Mouse (Mus musculus): ENCODE measurements around the gene Robo1. TPM values are rescaled to one million over a fixed set of nuclear protein-coding genes. Genes with fewer than 3 reads are reported as not detected.

Gene Robo1
- polyA plus RNA-seq, 1 experiment from 2014 or later, result 54.0 TPM

- WGBS, result 81% methylated on average over 9 of the region's 9 CpGs
- Histone ChIP-seq H3K4me3 (no peak overlapping the region), H3K4me1 (peaks cover 18% of the 10 kb centered on the region), H3K9me3 (no peaks in the 10 kb centered on the region), H3K27ac (replicated peaks) (no peak overlapping the region), H3K9ac (replicated peaks) (no peak overlapping the region), H3K27me3 (no peaks in the 10 kb centered on the region), H3K4me2 (replicated peaks) (no peak overlapping the region), H3K36me3 (no peaks in the 10 kb centered on the region)
- no peak for ATAC-seq (replicated peaks)
Measured at GRCm38 (mm10) chr16:72791181-72791705, 483.1 kb downstream of the Robo1 start.

- H3K4me2 ChIP-seq (replicated peaks), result no peak overlapping the region
- H3K27me3 ChIP-seq, result no peaks in the 10 kb centered on the region
- no peaks in the 10 kb centered on the region for H3K9me3 ChIP-seq
- ATAC-seq (replicated peaks), result peak; percentile 56
- H3K9ac ChIP-seq (replicated peaks), result no peak overlapping the region
- peak overlapping the region; percentile 75 for H3K27ac ChIP-seq (replicated peaks)
- H3K36me3 ChIP-seq, result no peaks in the 10 kb centered on the region
- WGBS, result 54% methylated on average over 6 of the region's 6 CpGs
- peaks cover 21% of the 10 kb centered on the region for H3K4me1 ChIP-seq
- H3K4me3 ChIP-seq, result no peak overlapping the region
Measured at GRCm38 (mm10) chr16:72794692-72795378, 486.7 kb downstream of the Robo1 start.

- WGBS, result 55% methylated on average over 1 of the region's 1 CpGs
- peak; percentile 36; the same call in 1 of the 2 replicates for ATAC-seq (replicated peaks)
- peak overlapping the region; percentile 75 for H3K27ac ChIP-seq (replicated peaks)
Measured at GRCm38 (mm10) chr16:72795379-72795712, 487.2 kb downstream of the Robo1 start.

GRCm38 (mm10) chr16:72798405-72798949 is 490.4 kb downstream of the Robo1 start:
- peaks cover 33% of the 10 kb centered on the region for H3K4me1 ChIP-seq
- no peaks in the 10 kb centered on the region for H3K36me3 ChIP-seq
- no peak for ATAC-seq (replicated peaks)
- 85% methylated on average over 12 of the region's 12 CpGs for WGBS
- no peaks in the 10 kb centered on the region for H3K27me3 ChIP-seq
- H3K9me3 ChIP-seq, result no peaks in the 10 kb centered on the region
- H3K4me3 ChIP-seq, result no peak overlapping the region
- no peak overlapping the region for H3K9ac ChIP-seq (replicated peaks)
- H3K27ac ChIP-seq (replicated peaks), result no peak overlapping the region
- H3K4me2 ChIP-seq (replicated peaks), result no peak overlapping the region

More at GRCm38 (mm10) chr16:72795379-72795712, 487.2 kb downstream of the Robo1 start:
- Histone ChIP-seq H3K27me3 (no peaks in the 10 kb centered on the region), H3K36me3 (no peaks in the 10 kb centered on the region), H3K9ac (replicated peaks) (no peak overlapping the region), H3K4me2 (replicated peaks) (no peak overlapping the region), H3K9me3 (no peaks in the 10 kb centered on the region), H3K4me3 (no peak overlapping the region), H3K4me1 (peaks cover 26% of the 10 kb centered on the region)

- Histone ChIP-seq H3K4me3 (no peak overlapping the region), H3K27me3 (no peaks in the 10 kb centered on the region), H3K4me2 (replicated peaks) (no peak overlapping the region), H3K9me3 (no peaks in the 10 kb centered on the region), H3K4me1 (peaks cover 24% of the 10 kb centered on the region), H3K36me3 (no peaks in the 10 kb centered on the region), H3K9ac (replicated peaks) (no peak overlapping the region), H3K27ac (replicated peaks) (no peak overlapping the region)
- ATAC-seq (replicated peaks), result no peak
- 64% methylated on average over 15 of the region's 15 CpGs for WGBS
Measured at GRCm38 (mm10) chr16:72800121-72800749, 492.1 kb downstream of the Robo1 start.

- WGBS, result 85% methylated on average over 6 of the region's 6 CpGs
- peak; percentile 47; the same call in 1 of the 2 replicates for ATAC-seq (replicated peaks)
- Histone ChIP-seq H3K9me3 (no peaks in the 10 kb centered on the region), H3K9ac (replicated peaks) (no peak overlapping the region), H3K4me3 (no peak overlapping the region), H3K27me3 (no peaks in the 10 kb centered on the region), H3K4me2 (replicated peaks) (no peak overlapping the region), H3K4me1 (peaks cover 19% of the 10 kb centered on the region), H3K36me3 (no peaks in the 10 kb centered on the region), H3K27ac (replicated peaks) (no peak overlapping the region)
Measured at GRCm38 (mm10) chr16:72800788-72801187, 492.7 kb downstream of the Robo1 start.

GRCm38 (mm10) chr16:72808351-72808750 is 500.2 kb downstream of the Robo1 start:
- ATAC-seq (replicated peaks), result no peak
- H3K27ac ChIP-seq (replicated peaks), result no peak overlapping the region
- H3K4me1 ChIP-seq, result peaks cover 11% of the 10 kb centered on the region

GRCm38 (mm10) chr16:72810942-72811341 is 502.8 kb downstream of the Robo1 start:
- ATAC-seq (replicated peaks), result peak; percentile 77
- no peaks in the 10 kb centered on the region for H3K36me3 ChIP-seq
- no peak overlapping the region for H3K4me2 ChIP-seq (replicated peaks)
- 33% methylated on average over 3 of the region's 3 CpGs for WGBS
- no peaks in the 10 kb centered on the region for H3K27me3 ChIP-seq
- H3K9ac ChIP-seq (replicated peaks), result no peak overlapping the region
- H3K4me3 ChIP-seq, result no peak overlapping the region
- H3K27ac ChIP-seq (replicated peaks), result peak overlapping the region; percentile 40; the same call in 1 of the 2 replicates
- no peaks in the 10 kb centered on the region for H3K9me3 ChIP-seq
- peaks cover 11% of the 10 kb centered on the region for H3K4me1 ChIP-seq

More at GRCm38 (mm10) chr16:72808351-72808750, 500.2 kb downstream of the Robo1 start:
- no peak overlapping the region for H3K4me2 ChIP-seq (replicated peaks)
- no peaks in the 10 kb centered on the region for H3K9me3 ChIP-seq
- no peak overlapping the region for H3K9ac ChIP-seq (replicated peaks)
- no peak overlapping the region for H3K4me3 ChIP-seq
- H3K27me3 ChIP-seq, result no peaks in the 10 kb centered on the region
- 73% methylated on average over 10 of the region's 10 CpGs for WGBS
- H3K36me3 ChIP-seq, result no peaks in the 10 kb centered on the region

- ATAC-seq (replicated peaks), result no peak
Measured at GRCm38 (mm10) chr16:72811494-72811893, 503.4 kb downstream of the Robo1 start.

GRCm38 (mm10) chr16:72811908-72812307 is 503.8 kb downstream of the Robo1 start:
- ATAC-seq (replicated peaks), result no peak
- Histone ChIP-seq H3K9me3 (no peaks in the 10 kb centered on the region), H3K27me3 (no peaks in the 10 kb centered on the region), H3K27ac (replicated peaks) (peak overlapping the region; percentile 4), H3K4me2 (replicated peaks) (no peak overlapping the region), H3K9ac (replicated peaks) (no peak overlapping the region), H3K4me3 (no peak overlapping the region), H3K36me3 (no peaks in the 10 kb centered on the region), H3K4me1 (peaks cover 11% of the 10 kb centered on the region)
- WGBS, result 42% methylated on average over 3 of the region's 3 CpGs

More at GRCm38 (mm10) chr16:72811494-72811893, 503.4 kb downstream of the Robo1 start:
- H3K9me3 ChIP-seq, result no peaks in the 10 kb centered on the region
- no peak overlapping the region for H3K4me2 ChIP-seq (replicated peaks)
- H3K36me3 ChIP-seq, result no peaks in the 10 kb centered on the region
- H3K4me3 ChIP-seq, result no peak overlapping the region
- H3K27me3 ChIP-seq, result no peaks in the 10 kb centered on the region
- WGBS, result 19% methylated on average over 5 of the region's 5 CpGs
- H3K9ac ChIP-seq (replicated peaks), result no peak overlapping the region
- H3K27ac ChIP-seq (replicated peaks), result peak overlapping the region; percentile 40; the same call in 1 of the 2 replicates
- H3K4me1 ChIP-seq, result peaks cover 11% of the 10 kb centered on the region

GRCm38 (mm10) chr16:72828381-72828780 is 520.3 kb downstream of the Robo1 start:
- Histone ChIP-seq H3K36me3 (no peaks in the 10 kb centered on the region), H3K4me1 (no peaks in the 10 kb centered on the region), H3K27ac (replicated peaks) (no peak overlapping the region), H3K4me3 (no peak overlapping the region), H3K27me3 (no peaks in the 10 kb centered on the region), H3K4me2 (replicated peaks) (no peak overlapping the region), H3K9me3 (no peaks in the 10 kb centered on the region), H3K9ac (replicated peaks) (no peak overlapping the region)
- ATAC-seq (replicated peaks), result no peak
- WGBS, result 89% methylated on average over 8 of the region's 8 CpGs

GRCm38 (mm10) chr16:72829530-72829929 is 521.4 kb downstream of the Robo1 start:
- Histone ChIP-seq H3K36me3 (no peaks in the 10 kb centered on the region), H3K27me3 (no peaks in the 10 kb centered on the region), H3K4me3 (no peak overlapping the region), H3K27ac (replicated peaks) (no peak overlapping the region), H3K4me1 (no peaks in the 10 kb centered on the region), H3K4me2 (replicated peaks) (no peak overlapping the region), H3K9me3 (no peaks in the 10 kb centered on the region), H3K9ac (replicated peaks) (no peak overlapping the region)
- WGBS, result 69% methylated on average over 8 of the region's 8 CpGs
- ATAC-seq (replicated peaks), result no peak
